Mouse (Mus musculus): Measurements from ENCODE around the gene Igfbpl1. TPM values are rescaled to one million over a fixed set of nuclear protein-coding genes. Genes with fewer than 3 reads are reported as not detected.

The Igfbpl1 gene
- total RNA-seq, 1 experiment: 4.1 TPM

DNA sequence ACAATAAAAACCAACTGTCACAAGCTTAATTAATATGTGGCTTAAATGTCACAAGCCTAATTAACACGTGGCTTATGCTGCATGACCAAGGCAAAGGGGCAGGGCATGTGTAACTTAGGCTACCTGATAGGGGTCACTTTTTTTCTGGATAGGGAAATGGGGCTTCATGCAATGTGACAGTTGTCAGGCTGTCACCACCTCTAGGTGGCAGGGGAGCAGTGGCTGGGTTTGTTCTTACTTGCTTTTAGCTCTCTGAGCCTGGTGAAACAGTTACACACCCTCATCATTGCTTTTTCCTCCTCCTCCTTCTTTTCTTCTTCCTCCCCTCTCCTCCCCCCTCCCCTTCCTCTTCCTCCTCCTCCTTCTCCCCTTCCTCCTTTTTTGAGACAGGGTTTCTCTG is 43.1 kb downstream of the Igfbpl1 start:
- Histone ChIP-seq H3K9ac (ENCODE audit: insufficient read depth, low read depth, low read length, poor library complexity, severe bottlenecking) (no peak overlapping the region), H3K27ac (ENCODE audit: insufficient read depth, low read depth, low read length, poor library complexity, severe bottlenecking) (no peak overlapping the region), H3K9me3 (ENCODE audit: control insufficient read depth, insufficient read depth, low read depth, low read length) (no peaks in the 10 kb centered on the region), H3K4me3 (ENCODE audit: insufficient read depth in 1 of 2, low read depth in 1 of 2, low read length in 2 of 2, poor library complexity in 1 of 2, severe bottlenecking in 1 of 2) (no peak overlapping the region), H3K36me3 (ENCODE audit: control insufficient read depth, insufficient read depth, low read length, poor library complexity, severe bottlenecking) (no peaks in the 10 kb centered on the region), H3K4me1 (ENCODE audit: control insufficient read depth in 2 of 2, insufficient read depth in 2 of 2, low read length in 2 of 2, poor library complexity in 1 of 2) (no peaks in the 10 kb centered on the region)
- no peak for TF ChIP-seq ZC3H11A (IDR thresholded peaks at IDR 0.05; ENCODE audit: borderline replicate concordance, low read depth, low read length)
- no peak for TF ChIP-seq ZNF384 (IDR thresholded peaks at IDR 0.05; ENCODE audit: low read depth, low read length)
- TF ChIP-seq HCFC1 (IDR thresholded peaks at IDR 0.05; ENCODE audit: borderline replicate concordance, insufficient read depth, low read length): no peak
- no peak for TF ChIP-seq MAFK (IDR thresholded peaks at IDR 0.05; ENCODE audit: insufficient read depth, low read depth, low read length)
- no peak for TF ChIP-seq CHD2 (IDR thresholded peaks at IDR 0.05; ENCODE audit: low read depth, low read length)
- no peak for DNase-seq (ENCODE audit: low read depth, low spot score)
- in situ Hi-C loops (cut with MboI; ENCODE audit: low sequenced_read_pairs in 2 of 2, unreplicated experiment in 2 of 2): loop anchor here in 1 of 2 experiments (25.0 kb wide), 1 partner anchor 371 kb away; the partner anchor contains the start of gene Slc25a51

DNA sequence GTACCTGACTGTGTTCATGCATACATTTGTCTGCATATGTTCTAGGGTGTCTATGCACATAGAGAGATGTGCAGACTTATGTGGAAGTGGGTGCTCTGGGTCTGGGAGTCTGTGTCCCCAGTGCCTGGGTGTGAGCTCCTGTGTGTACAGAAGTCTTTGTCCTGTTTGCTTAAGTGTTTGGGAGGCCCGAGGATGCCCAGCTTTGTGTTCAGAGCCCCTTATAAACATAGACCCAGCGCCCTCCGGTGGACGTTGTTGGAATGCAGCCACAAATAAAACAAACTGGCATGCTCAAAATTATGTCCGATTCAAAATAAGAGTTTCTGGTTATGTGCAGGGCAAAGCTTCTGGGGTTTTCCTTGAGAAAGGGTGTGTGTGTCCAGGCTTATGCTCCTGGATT is 55.1 kb downstream of the Igfbpl1 start:
- no peak for TF ChIP-seq HCFC1 (IDR thresholded peaks at IDR 0.05; ENCODE audit: borderline replicate concordance, insufficient read depth, low read length)
- no peak; the same call in 1 of the 2 replicates for TF ChIP-seq ZC3H11A (IDR thresholded peaks at IDR 0.05; ENCODE audit: borderline replicate concordance, low read depth, low read length)
- no peak for TF ChIP-seq CHD2 (IDR thresholded peaks at IDR 0.05; ENCODE audit: low read depth, low read length)
- TF ChIP-seq MAFK (IDR thresholded peaks at IDR 0.05; ENCODE audit: insufficient read depth, low read depth, low read length): no peak
- no peak for TF ChIP-seq ZNF384 (IDR thresholded peaks at IDR 0.05; ENCODE audit: low read depth, low read length)
- peak; percentile 69 for DNase-seq (ENCODE audit: low read depth, low spot score)
- peak overlapping the region; percentile 81 for H3K27ac ChIP-seq (ENCODE audit: insufficient read depth, low read depth, low read length, poor library complexity, severe bottlenecking)
- peaks cover 15 to 40% of the 10 kb centered on the region in 2 experiments; a peak in 3 of 4 replicates for H3K4me1 ChIP-seq (ENCODE audit: control insufficient read depth in 2 of 2, insufficient read depth in 2 of 2, low read length in 2 of 2, poor library complexity in 1 of 2)
- in situ Hi-C loops (cut with MboI; ENCODE audit: low sequenced_read_pairs in 2 of 2, unreplicated experiment in 2 of 2): no loop called here
- no peaks in the 10 kb centered on the region for H3K36me3 ChIP-seq (ENCODE audit: control insufficient read depth, insufficient read depth, low read length, poor library complexity, severe bottlenecking)
- no peak overlapping the region for H3K4me3 ChIP-seq (ENCODE audit: insufficient read depth in 1 of 2, low read depth in 1 of 2, low read length in 2 of 2, poor library complexity in 1 of 2, severe bottlenecking in 1 of 2)
- no peak overlapping the region for H3K9ac ChIP-seq (ENCODE audit: insufficient read depth, low read depth, low read length, poor library complexity, severe bottlenecking)
- H3K9me3 ChIP-seq (ENCODE audit: control insufficient read depth, insufficient read depth, low read depth, low read length): no peaks in the 10 kb centered on the region

DNA sequence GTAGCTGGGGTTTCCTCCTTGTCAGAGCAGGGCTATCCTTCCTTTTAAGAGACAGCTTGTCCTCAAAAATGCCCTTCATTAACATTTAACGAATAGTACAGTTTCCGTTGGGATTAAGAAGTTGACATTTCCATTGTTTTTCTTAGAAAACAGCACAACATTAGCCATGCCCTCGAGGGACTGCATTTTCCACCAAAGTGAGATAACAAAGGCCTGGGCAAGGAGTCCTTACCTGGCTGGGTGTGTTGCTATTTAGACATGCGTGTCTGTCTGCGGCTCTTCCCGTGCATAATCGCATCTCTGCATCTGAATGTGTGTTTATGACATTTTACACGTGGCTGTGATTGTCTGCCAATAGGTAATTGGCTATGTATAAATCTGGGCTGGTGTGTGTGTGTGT is 55.5 kb downstream of the Igfbpl1 start:
- Histone ChIP-seq H3K36me3 (ENCODE audit: control insufficient read depth, insufficient read depth, low read length, poor library complexity, severe bottlenecking) (no peaks in the 10 kb centered on the region), H3K9me3 (ENCODE audit: control insufficient read depth, insufficient read depth, low read depth, low read length) (no peaks in the 10 kb centered on the region), H3K4me1 (ENCODE audit: control insufficient read depth in 2 of 2, insufficient read depth in 2 of 2, low read length in 2 of 2, poor library complexity in 1 of 2) (peaks cover 15 to 45% of the 10 kb centered on the region in 2 experiments; a peak in 3 of 4 replicates), H3K27ac (ENCODE audit: insufficient read depth, low read depth, low read length, poor library complexity, severe bottlenecking) (peak overlapping the region; percentile 81; the same call in 1 of the 2 replicates), H3K4me3 (ENCODE audit: insufficient read depth in 1 of 2, low read depth in 1 of 2, low read length in 2 of 2, poor library complexity in 1 of 2, severe bottlenecking in 1 of 2) (no peak overlapping the region), H3K9ac (ENCODE audit: insufficient read depth, low read depth, low read length, poor library complexity, severe bottlenecking) (no peak overlapping the region)
- TF ChIP-seq ZNF384 (IDR thresholded peaks at IDR 0.05; ENCODE audit: low read depth, low read length) (no peak), CHD2 (IDR thresholded peaks at IDR 0.05; ENCODE audit: low read depth, low read length) (no peak), HCFC1 (IDR thresholded peaks at IDR 0.05; ENCODE audit: borderline replicate concordance, insufficient read depth, low read length) (no peak), MAFK (IDR thresholded peaks at IDR 0.05; ENCODE audit: insufficient read depth, low read depth, low read length) (no peak), ZC3H11A (IDR thresholded peaks at IDR 0.05; ENCODE audit: borderline replicate concordance, low read depth, low read length) (no peak)
- peak; percentile 63 for DNase-seq (ENCODE audit: low read depth, low spot score)
- in situ Hi-C loops (cut with MboI; ENCODE audit: low sequenced_read_pairs in 2 of 2, unreplicated experiment in 2 of 2): no loop called here

DNA sequence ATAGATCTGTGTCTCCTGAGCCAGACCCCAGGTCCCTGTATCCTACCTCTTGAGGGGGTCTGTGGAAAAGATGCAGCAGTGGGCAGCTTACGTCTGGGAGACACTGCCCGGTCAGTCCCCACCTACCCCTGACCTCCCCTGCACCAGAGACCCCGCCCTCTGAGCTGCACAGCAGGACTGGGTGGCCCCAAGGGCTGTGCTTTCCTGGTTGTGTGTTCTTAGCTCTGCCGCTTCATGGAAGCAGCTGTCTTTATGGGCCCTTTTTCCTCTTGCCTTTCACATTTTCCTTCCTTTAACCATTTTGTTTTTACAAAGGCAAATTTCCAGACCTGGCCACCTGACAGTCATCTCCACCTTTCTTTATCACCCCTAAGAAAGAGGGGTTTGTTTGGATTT is 56.1 kb downstream of the Igfbpl1 start:
- H3K9me3 ChIP-seq (ENCODE audit: control insufficient read depth, insufficient read depth, low read depth, low read length): no peaks in the 10 kb centered on the region
- DNase-seq (ENCODE audit: low read depth, low spot score): no peak
- H3K4me3 ChIP-seq (ENCODE audit: insufficient read depth in 1 of 2, low read depth in 1 of 2, low read length in 2 of 2, poor library complexity in 1 of 2, severe bottlenecking in 1 of 2): peak overlapping the region in 1 of 2 experiments; percentile 17; a peak in 1 of 4 replicates
- peak overlapping the region; percentile 94 for H3K27ac ChIP-seq (ENCODE audit: insufficient read depth, low read depth, low read length, poor library complexity, severe bottlenecking)
- H3K36me3 ChIP-seq (ENCODE audit: control insufficient read depth, insufficient read depth, low read length, poor library complexity, severe bottlenecking): no peaks in the 10 kb centered on the region
- H3K9ac ChIP-seq (ENCODE audit: insufficient read depth, low read depth, low read length, poor library complexity, severe bottlenecking): no peak overlapping the region; the same call in 1 of the 2 replicates
- in situ Hi-C loops (cut with MboI; ENCODE audit: low sequenced_read_pairs in 2 of 2, unreplicated experiment in 2 of 2): no loop called here
- H3K4me1 ChIP-seq (ENCODE audit: control insufficient read depth in 2 of 2, insufficient read depth in 2 of 2, low read length in 2 of 2, poor library complexity in 1 of 2): peaks cover 15 to 48% of the 10 kb centered on the region in 2 experiments
- no peak for TF ChIP-seq MAFK (IDR thresholded peaks at IDR 0.05; ENCODE audit: insufficient read depth, low read depth, low read length)
- no peak for TF ChIP-seq HCFC1 (IDR thresholded peaks at IDR 0.05; ENCODE audit: borderline replicate concordance, insufficient read depth, low read length)
- TF ChIP-seq ZNF384 (IDR thresholded peaks at IDR 0.05; ENCODE audit: low read depth, low read length): no peak
- TF ChIP-seq CHD2 (IDR thresholded peaks at IDR 0.05; ENCODE audit: low read depth, low read length): no peak
- TF ChIP-seq ZC3H11A (IDR thresholded peaks at IDR 0.05; ENCODE audit: borderline replicate concordance, low read depth, low read length): no peak
